Mouse (Mus musculus) bone marrow macrophage, adult 2 months (primary cell): ENCODE results near the gene Nxph3.

ENCODE experiments used
- CTCF ChIP-seq: IDR thresholded peaks from 2 replicates; pipeline ENCODE4 v1.5.1; 2012; ENCODE audit warnings: low read depth, mild to moderate bottlenecking, low read length, moderate library complexity
- POLR2A ChIP-seq: IDR thresholded peaks from 2 replicates; pipeline ENCODE4 v1.6.1; 2012; ENCODE audit warnings: mild to moderate bottlenecking, low read depth, low read length, borderline replicate concordance

- TF ChIP-seq POLR2A (no peak), CTCF (no peak)
Observed at GRCm38 (mm10) chr11:95517162-95517561, 2.8 kb upstream of the Nxph3 start.
